Mouse (Mus musculus): ENCODE results near the gene Cby1.
A peak's percentile ranks its signal among the peaks of the same experiment; 100 is the strongest.

The Cby1 gene

DNA sequence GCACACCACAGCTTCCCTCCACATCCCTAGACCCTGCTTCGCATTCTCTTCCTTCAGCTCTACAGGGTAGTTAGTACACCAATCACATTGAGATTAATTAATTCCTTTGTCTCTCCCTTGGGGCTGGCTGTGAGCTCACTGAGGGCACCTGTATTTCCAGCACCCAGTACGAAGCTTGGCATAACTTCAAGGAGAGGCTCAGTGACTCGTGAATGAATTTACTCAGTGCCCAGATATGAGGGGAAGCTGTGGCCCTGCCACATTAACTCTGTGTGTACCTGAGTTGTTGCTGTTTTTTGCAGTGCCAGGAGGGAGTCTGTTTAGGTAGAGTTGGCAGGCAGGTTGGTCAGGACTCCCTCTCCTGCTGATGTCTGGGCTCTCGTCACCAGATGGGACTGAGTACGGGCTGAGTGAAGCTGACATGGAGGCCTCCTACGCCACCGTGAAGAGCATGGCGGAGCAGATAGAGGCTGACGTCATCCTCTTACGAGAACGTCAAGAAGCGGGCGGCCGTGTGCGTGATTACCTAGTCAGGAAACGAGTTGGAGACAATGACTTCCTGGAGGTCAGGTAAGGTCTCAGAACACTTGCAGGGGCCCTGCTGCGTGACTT, 47.7 kb downstream of the Cby1 start:
- DNase-seq (ENCODE audit: low read depth, low spot score), result no peak

DNA sequence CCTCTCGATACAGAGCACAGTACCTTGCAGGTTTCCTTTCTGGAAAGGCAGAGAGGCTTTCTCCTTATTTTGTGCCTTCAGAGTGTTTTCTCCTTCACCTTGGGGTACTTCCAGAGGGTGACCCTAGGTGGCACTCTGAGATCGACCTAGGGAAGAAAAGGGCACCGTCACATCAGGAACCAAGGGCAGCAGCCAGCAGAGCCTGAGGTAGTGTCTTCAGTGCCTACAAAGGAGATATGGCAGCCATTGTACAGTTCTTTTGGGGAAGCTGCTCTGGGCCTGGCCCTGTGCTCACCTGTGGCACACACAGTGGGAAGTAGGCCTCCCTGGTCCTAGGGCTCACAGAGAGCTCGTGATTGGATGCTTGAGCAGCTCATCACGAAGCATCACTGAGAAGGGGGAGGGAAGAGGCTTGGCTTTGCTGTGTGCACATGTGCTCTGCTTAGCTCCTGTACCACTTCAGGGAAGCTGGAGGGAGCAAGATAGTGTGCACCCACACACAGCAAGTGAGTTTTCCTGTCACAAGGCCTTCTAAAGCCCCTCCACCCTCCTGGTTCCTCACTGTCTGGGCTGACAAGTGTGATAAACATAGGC, 49.3 kb downstream of the Cby1 start:
- peak; percentile 44 for DNase-seq (ENCODE audit: low read depth, low spot score)

DNA sequence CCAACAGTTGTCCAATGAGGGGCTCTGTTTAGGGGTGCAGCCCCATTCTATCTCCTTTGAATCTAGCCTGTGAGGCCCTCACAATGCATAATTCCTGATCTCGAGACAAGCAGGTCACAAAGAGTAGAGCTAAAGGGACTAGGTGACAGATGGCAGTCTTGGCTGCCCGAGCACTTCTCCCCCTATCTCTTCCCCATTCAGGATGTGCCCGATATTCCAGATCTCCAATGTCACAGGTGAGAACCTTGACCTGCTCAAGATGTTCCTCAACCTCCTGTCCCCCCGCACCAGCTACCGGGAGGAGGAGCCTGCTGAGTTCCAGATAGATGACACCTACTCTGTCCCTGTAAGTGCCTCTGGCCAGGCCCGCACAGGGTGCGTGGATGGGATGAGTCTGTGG, 56.6 kb downstream of the Cby1 start:
- no peak for DNase-seq (ENCODE audit: low read depth, low spot score)

DNA sequence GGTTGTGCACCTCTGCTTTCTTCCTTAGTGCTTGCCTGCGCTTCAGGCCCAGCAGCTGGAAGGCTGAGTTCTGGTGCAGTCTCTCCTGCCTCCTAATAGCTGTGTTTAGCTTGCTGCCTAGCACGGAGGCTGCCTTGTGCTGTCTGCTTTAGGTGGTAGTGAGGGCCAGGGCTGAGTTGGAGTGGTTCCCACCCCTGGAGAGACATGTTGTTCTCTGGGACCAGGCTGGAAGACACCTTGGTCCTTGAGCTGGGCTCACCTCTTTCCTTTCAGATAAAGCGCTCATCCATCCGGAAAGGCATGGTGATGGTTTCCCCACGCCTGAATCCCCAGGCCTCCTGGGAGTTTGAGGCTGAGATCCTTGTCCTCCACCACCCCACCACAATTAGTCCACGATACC, 57.7 kb downstream of the Cby1 start:
- no peak for DNase-seq (ENCODE audit: low read depth, low spot score)

Data from ES-CJ7 (cell line).